Mouse (Mus musculus) neutrophil, adult 59 days (primary cell): ENCODE data around the gene Rxrb. TPM values are rescaled to one million over a fixed set of nuclear protein-coding genes. Genes with fewer than 3 reads are reported as not detected.

Experiments
- total RNA-seq, 2 experiments: library from RNA; stranded (reverse); gene quantifications; 1 replicate in 1 of 2; 2 replicates in 1 of 2; pipeline ENCODE4 v1.2.4; 2023

Gene Rxrb
- total RNA-seq, result 10 to 100 TPM; 57.4 to 59.4 TPM

DNA sequence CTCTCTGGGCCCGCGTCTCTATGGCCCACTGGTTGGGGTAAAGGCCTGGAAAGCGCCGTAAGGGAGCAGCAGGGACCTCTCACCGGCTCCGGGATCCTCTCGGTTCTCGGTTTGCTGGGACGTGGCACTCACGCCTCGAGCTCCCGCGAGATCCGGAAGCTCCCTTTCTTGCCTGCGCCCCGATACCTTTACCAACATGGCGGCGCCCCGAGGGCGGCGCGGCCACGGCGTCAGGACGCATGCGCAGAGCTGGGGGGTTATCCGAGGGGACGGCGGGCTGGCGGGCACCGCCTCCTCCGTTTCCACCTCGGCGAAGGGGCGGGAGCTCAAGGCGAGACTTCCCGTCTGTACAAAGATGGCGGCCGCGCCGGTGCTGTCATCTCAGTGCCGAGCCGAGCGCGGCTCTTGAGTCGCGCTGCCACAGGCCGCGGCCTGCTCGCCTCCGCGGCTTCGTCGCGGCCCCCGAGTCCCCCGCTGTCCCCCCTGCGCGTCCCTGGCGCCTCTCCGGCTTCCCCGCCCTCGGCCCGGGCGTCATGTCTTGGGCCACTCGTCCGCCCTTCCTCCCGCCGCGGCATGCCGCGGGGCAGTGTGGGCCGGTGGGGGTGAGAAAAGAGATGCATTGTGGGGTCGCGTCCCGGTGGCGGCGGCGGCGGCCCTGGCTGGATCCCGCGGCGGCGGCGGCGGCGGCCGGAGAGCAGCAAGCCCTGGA lies at the start of gene Rxrb, which contains the start of gene Slc39a7:
Gene Rxrb, plus strand, starts transcription at position 348 of the 709 bp plus-strand sequence.
Gene Slc39a7, minus strand, starts transcription at position 218 of the 709 bp plus-strand sequence.

DNA sequence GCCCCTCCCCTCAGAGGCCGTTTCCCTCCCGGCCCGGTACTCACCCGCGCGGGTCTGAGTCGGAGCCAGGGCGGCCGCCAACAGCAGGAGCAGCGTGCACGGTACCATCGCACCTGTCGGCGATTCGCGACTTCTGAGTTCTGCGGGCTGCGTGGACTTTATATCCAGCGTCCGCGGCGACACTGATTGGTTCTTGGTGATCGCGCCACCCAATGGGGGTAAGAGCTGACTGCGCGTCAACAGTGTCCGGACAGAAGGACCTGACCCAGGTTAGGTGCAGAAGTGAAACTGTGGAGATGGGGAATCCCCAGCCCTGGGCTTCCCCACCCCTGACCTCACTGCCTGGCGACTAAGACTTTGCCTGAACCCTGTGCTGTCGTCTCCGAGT lies 31.5 kb upstream of the Rxrb start, which contains the start of gene H2-K1:
Gene H2-K1, minus strand, starts transcription at position 198 of the 388 bp plus-strand sequence.

GRCm38 (mm10) chr17:34024317-34024821 lies 7.2 kb upstream of the Rxrb start, which contains the start of gene Ring1:
Gene Ring1 (minus strand): TSS chr17:34024680.

DNA sequence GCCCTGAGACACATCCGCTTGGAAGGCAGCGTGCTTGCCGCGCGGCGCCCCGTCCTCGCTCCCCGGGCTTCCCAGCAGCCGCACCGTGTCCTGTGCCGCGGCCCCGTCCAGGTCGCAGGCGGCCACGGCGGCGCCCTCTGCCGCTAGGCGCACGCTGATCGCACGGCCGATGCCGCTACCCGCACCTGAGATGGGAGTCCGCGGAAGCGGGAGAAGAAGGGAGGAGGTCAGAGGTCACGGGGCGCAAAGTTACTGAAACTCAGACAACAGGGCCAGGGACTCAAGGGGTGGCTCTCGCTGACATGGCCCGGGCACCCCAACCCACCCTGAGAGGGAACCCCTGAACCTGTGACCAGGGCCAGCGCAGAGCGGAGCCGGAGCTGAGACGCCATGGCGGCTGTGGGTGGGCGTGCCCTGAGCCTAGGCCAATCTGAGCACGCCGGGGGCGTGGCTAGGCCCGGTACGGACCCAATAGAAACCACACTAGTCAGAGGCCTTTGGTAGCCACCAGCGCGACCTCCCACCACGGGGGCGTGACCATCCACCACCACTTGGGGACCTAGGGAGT lies 3.9 kb upstream of the Rxrb start, which contains the start of gene H2-Ke6:
Gene H2-Ke6, minus strand, starts transcription at position 405 of the 568 bp plus-strand sequence.

DNA sequence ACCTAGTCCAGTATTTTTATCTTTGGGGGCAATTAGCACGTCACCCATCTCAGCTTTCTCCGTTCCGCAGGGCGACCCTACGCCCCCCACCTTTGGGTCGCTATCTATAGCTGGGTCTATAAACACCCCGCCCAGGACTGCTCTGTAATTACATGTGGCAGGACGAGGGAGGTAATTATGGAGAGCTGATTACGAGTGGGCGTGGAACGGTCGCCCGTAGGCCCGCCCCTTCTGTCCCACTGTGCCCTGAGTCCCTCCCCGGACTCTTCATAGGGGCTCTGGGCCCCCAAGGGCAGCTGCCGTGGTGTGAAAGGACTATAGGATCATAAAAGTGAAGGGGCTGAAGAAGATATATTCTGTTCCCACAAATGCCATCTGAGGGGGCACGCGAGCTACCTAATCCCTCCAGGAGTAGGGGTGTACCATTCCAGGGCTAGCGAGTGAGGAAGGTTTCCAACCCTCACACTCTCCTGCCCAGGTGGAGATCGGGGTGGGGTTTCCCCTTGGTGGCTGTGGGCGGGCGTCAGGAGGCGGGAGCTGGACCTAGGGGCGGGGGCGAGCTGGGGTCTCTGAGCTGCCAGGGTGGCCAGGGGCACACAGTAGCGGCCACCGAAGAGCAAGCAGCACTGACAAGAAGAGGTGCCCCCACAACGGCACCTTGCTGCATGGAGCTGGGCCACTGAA lies 7.4 kb downstream of the Rxrb start, which contains the start of gene Col11a2:
Gene Col11a2, plus strand, starts transcription at position 560 of the 684 bp plus-strand sequence.

Other genes starting within 250 kb of the Rxrb start
- 1 to 10 TPM; 1.1 to 1.2 TPM for gene Angptl4, start 250.0 kb upstream of the Rxrb start, total RNA-seq
- 1 to 10 TPM; 4.7 to 7.4 TPM for gene Kank3, start 221.3 kb upstream of the Rxrb start, total RNA-seq
- gene Rps28, start 207.2 kb upstream of the Rxrb start, total RNA-seq, result 1,000 to 10,000 TPM; 1,073 to 1,248 TPM
- gene Ndufa7, start 207.2 kb upstream of the Rxrb start, total RNA-seq, result 100 to 1,000 TPM; 110 to 135 TPM
- gene Cd320, start 188.7 kb upstream of the Rxrb start, total RNA-seq, result 1 to 10 TPM; 1.1 to 1.5 TPM
- gene Gm7029, start 158.0 kb upstream of the Rxrb start, total RNA-seq, result not detected
- 10 to 100 TPM; 45.6 to 48.3 TPM for gene Kifc1, start 141.2 kb upstream of the Rxrb start, total RNA-seq
- under 1 TPM in 1 of 2 experiments, not detected in 1; 0.66 TPM for gene Platr17, start 126.7 kb upstream of the Rxrb start, total RNA-seq
- gene Daxx, start 122.4 kb upstream of the Rxrb start, total RNA-seq, result 10 to 100 TPM; 42.9 to 43.9 TPM
- gene Tapbp, start 115.9 kb upstream of the Rxrb start, total RNA-seq, result 100 to 1,000 TPM; 238 to 240 TPM
- gene Zbtb22, start 115.9 kb upstream of the Rxrb start, total RNA-seq, result 10 to 100 TPM; 32.0 to 36.2 TPM
- gene Rgl2, start 102.3 kb upstream of the Rxrb start, total RNA-seq, result 100 to 1,000 TPM; 208 to 226 TPM
- 10 to 100 TPM; 56.6 to 57.6 TPM for gene Pfdn6, start 91.5 kb upstream of the Rxrb start, total RNA-seq
- gene Wdr46, start 91.2 kb upstream of the Rxrb start, total RNA-seq, result 10 to 100 TPM; 18.7 to 20.9 TPM
- gene B3galt4, start 80.3 kb upstream of the Rxrb start, total RNA-seq, result 10 to 100 TPM; 10.7 to 12.0 TPM
- 10 to 100 TPM; 51.7 to 59.1 TPM for gene Vps52, start 76.0 kb upstream of the Rxrb start, total RNA-seq
- gene Rps18, start 75.8 kb upstream of the Rxrb start, total RNA-seq, result 100 to 1,000 TPM; 438 to 472 TPM
- gene H2-K1, start 31.5 kb upstream of the Rxrb start, total RNA-seq, result 100 to 1,000 TPM; 950 to 982 TPM
- gene Ring1, start 7.1 kb upstream of the Rxrb start, total RNA-seq, result 10 to 100 TPM; 13.7 to 14.8 TPM
- 10 to 100 TPM; 69.5 to 70.9 TPM for gene H2-Ke6, start 3.8 kb upstream of the Rxrb start, total RNA-seq
- 10 to 100 TPM; 60.0 to 81.8 TPM for gene Slc39a7, start 130 bp upstream of the Rxrb start, total RNA-seq
- 1 to 10 TPM; 4.2 to 7.9 TPM for gene Col11a2, start 7.6 kb downstream of the Rxrb start, total RNA-seq
- gene H2-Oa, start 60.5 kb downstream of the Rxrb start, total RNA-seq, result 1 to 10 TPM; 1.5 to 1.8 TPM
- gene H2-DMa, start 87.7 kb downstream of the Rxrb start, total RNA-seq, result 10 to 100 TPM; 52.3 to 73.6 TPM
- 100 to 1,000 TPM; 173 to 194 TPM for gene Brd2, start 90.8 kb downstream of the Rxrb start, total RNA-seq
- 10 to 100 TPM; 23.5 to 25.0 TPM for gene H2-DMb2, start 111.5 kb downstream of the Rxrb start, total RNA-seq
- 10 to 100 TPM; 34.0 to 36.4 TPM for gene H2-DMb1, start 121.3 kb downstream of the Rxrb start, total RNA-seq
- gene Tap1, start 155.7 kb downstream of the Rxrb start, total RNA-seq, result 10 to 100 TPM; 52.6 to 57.7 TPM
- gene Psmb9, start 156.0 kb downstream of the Rxrb start, total RNA-seq, result 10 to 100 TPM; 87.2 to 92.0 TPM
- 100 to 1,000 TPM in 1 of 2 experiments, 10 to 100 TPM in 1; 99.8 to 111 TPM for gene Psmb8, start 165.9 kb downstream of the Rxrb start, total RNA-seq
- gene Tap2, start 171.7 kb downstream of the Rxrb start, total RNA-seq, result 10 to 100 TPM; 71.9 to 84.9 TPM
- gene H2-Ob, start 207.1 kb downstream of the Rxrb start, total RNA-seq, result 1 to 10 TPM; 2.9 to 3.4 TPM
- 10 to 100 TPM; 45.1 to 87.0 TPM for gene H2-Ab1, start 225.9 kb downstream of the Rxrb start, total RNA-seq